Mouse (Mus musculus) gastrocnemius, postnatal 4 days (tissue): Measurements from ENCODE around the gene 9130008F23Rik. TPM values are rescaled to one million over a fixed set of nuclear protein-coding genes. Genes with fewer than 3 reads are reported as not detected.

ENCODE experiments used
- DNase-seq, 2 experiments: peaks; one replicate each; pipeline ENCODE4 v3.0.0; 2021 to 2022; ENCODE audit warnings: low spot score in 2 of 2, mixed read lengths in 2 of 2
- long read RNA-seq, 2 experiments: library from polyadenylated mRNA; stranded (forward); transcript quantifications; one replicate each; pipeline ENCODE4 v2.0.0; 2021
- total RNA-seq, 2 experiments: library from RNA; stranded (reverse); gene quantifications; 2 replicates each; pipeline ENCODE4 v1.2.3; 2021

Gene 9130008F23Rik
- total RNA-seq: under 1 TPM; 0.16 to 0.49 TPM
- long read RNA-seq, experiment 1: 0 reads
- long read RNA-seq, experiment 2, partial matches to known transcripts: 0 of 1 reads
- long read RNA-seq, experiment 2, other reads (novel, unspliced or antisense): 0 of 1 reads

- DNase-seq: peak; percentile 16 to 46
These were observed at the start of gene 9130008F23Rik for GRCm38 (mm10) chr17:40879924-40880691. Gene 9130008F23Rik (minus strand): TSS chr17:40880559.

GRCm38 (mm10) chr17:40915499-40915898 is 35.1 kb upstream of the 9130008F23Rik start:
- DNase-seq: no peak

- DNase-seq: no peak
These were observed 33.9 kb upstream of the 9130008F23Rik start, which contains the start of gene Glyatl3 for GRCm38 (mm10) chr17:40914250-40914649. Gene Glyatl3 (minus strand): TSS chr17:40914350.

- no peak for DNase-seq
These were observed 24.4 kb upstream of the 9130008F23Rik start for GRCm38 (mm10) chr17:40904721-40905154.

GRCm38 (mm10) chr17:40904056-40904597 is 23.8 kb upstream of the 9130008F23Rik start:
- no peak for DNase-seq

- DNase-seq: no peak
These were observed 23.0 kb upstream of the 9130008F23Rik start for GRCm38 (mm10) chr17:40903345-40903744.

- DNase-seq: no peak
These were observed 19.5 kb upstream of the 9130008F23Rik start for GRCm38 (mm10) chr17:40899783-40900363.

- no peak for DNase-seq
These were observed 16.5 kb upstream of the 9130008F23Rik start for GRCm38 (mm10) chr17:40896863-40897262.

GRCm38 (mm10) chr17:40887849-40888536 is 7.6 kb upstream of the 9130008F23Rik start:
- no peak for DNase-seq

GRCm38 (mm10) chr17:40885155-40885554 is 4.8 kb upstream of the 9130008F23Rik start:
- no peak for DNase-seq

GRCm38 (mm10) chr17:40882172-40882571 is 1.8 kb upstream of the 9130008F23Rik start:
- DNase-seq: no peak

GRCm38 (mm10) chr17:40879528-40879923 is 833 bp downstream of the 9130008F23Rik start:
- no peak for DNase-seq

GRCm38 (mm10) chr17:40877741-40878140 is 2.6 kb downstream of the 9130008F23Rik start:
- DNase-seq: no peak

GRCm38 (mm10) chr17:40875568-40875967 is 4.8 kb downstream of the 9130008F23Rik start:
- no peak for DNase-seq

- DNase-seq: no peak
These were observed 5.7 kb downstream of the 9130008F23Rik start for GRCm38 (mm10) chr17:40874701-40875100.

GRCm38 (mm10) chr17:40873582-40874011 is 6.8 kb downstream of the 9130008F23Rik start:
- DNase-seq: no peak

- no peak for DNase-seq
These were observed 7.7 kb downstream of the 9130008F23Rik start for GRCm38 (mm10) chr17:40872626-40873025.

- DNase-seq: no peak
These were observed 11.2 kb downstream of the 9130008F23Rik start for GRCm38 (mm10) chr17:40868952-40869747.

GRCm38 (mm10) chr17:40855065-40855464 is 25.3 kb downstream of the 9130008F23Rik start:
- no peak for DNase-seq

- DNase-seq: no peak
These were observed 43.1 kb downstream of the 9130008F23Rik start for GRCm38 (mm10) chr17:40837308-40837707.
